Mouse (Mus musculus): ENCODE data around the gene Shmt2.

Shmt2 gene

GRCm38 (mm10) chr10:127512307-127512666 is 10.0 kb downstream of the Shmt2 start:
- DNase-seq (ENCODE audit: low spot score) = no peak

- no peak for DNase-seq (ENCODE audit: low spot score)
Observed at GRCm38 (mm10) chr10:127511634-127512306, 10.5 kb downstream of the Shmt2 start.

GRCm38 (mm10) chr10:127510895-127511617 is 11.2 kb downstream of the Shmt2 start:
- no peak for DNase-seq (ENCODE audit: low spot score)

GRCm38 (mm10) chr10:127509837-127510701 is 12.2 kb downstream of the Shmt2 start:
- no peak for DNase-seq (ENCODE audit: low spot score)

- peak; percentile 60 for DNase-seq (ENCODE audit: low spot score)
Observed at GRCm38 (mm10) chr10:127509051-127509836, 13.0 kb downstream of the Shmt2 start.

GRCm38 (mm10) chr10:127508239-127508638 is 14.0 kb downstream of the Shmt2 start:
- no peak for DNase-seq (ENCODE audit: low spot score)

GRCm38 (mm10) chr10:127500894-127501893 is 21.1 kb downstream of the Shmt2 start, which contains the start of gene Stac3:
Stac3 (plus strand) TSS chr10:127501686.
- DNase-seq (ENCODE audit: low spot score) = no peak

- DNase-seq (ENCODE audit: low spot score) = no peak
Observed at GRCm38 (mm10) chr10:127500042-127500441, 22.2 kb downstream of the Shmt2 start.

- DNase-seq (ENCODE audit: low spot score) = no peak
Observed at GRCm38 (mm10) chr10:127499516-127499915, 22.7 kb downstream of the Shmt2 start.

- DNase-seq (ENCODE audit: low spot score) = no peak
Observed at GRCm38 (mm10) chr10:127496156-127496555, 26.1 kb downstream of the Shmt2 start.

GRCm38 (mm10) chr10:127492118-127492517 is 30.1 kb downstream of the Shmt2 start:
- no peak for DNase-seq (ENCODE audit: low spot score)

- DNase-seq (ENCODE audit: low spot score) = no peak
Observed at GRCm38 (mm10) chr10:127491128-127491512, 31.1 kb downstream of the Shmt2 start.

GRCm38 (mm10) chr10:127490160-127491127 is 31.8 kb downstream of the Shmt2 start:
- no peak for DNase-seq (ENCODE audit: low spot score)

GRCm38 (mm10) chr10:127488856-127489255 is 33.4 kb downstream of the Shmt2 start:
- DNase-seq (ENCODE audit: low spot score) = no peak

- DNase-seq (ENCODE audit: low spot score) = no peak
Observed at GRCm38 (mm10) chr10:127485235-127485634, 37.0 kb downstream of the Shmt2 start.

- no peak for DNase-seq (ENCODE audit: low spot score)
Observed at GRCm38 (mm10) chr10:127480833-127481813, 41.1 kb downstream of the Shmt2 start.

GRCm38 (mm10) chr10:127479131-127479530 is 43.1 kb downstream of the Shmt2 start:
- DNase-seq (ENCODE audit: low spot score) = no peak

GRCm38 (mm10) chr10:127477301-127477700 is 44.9 kb downstream of the Shmt2 start:
- DNase-seq (ENCODE audit: low spot score) = no peak

All from urinary bladder, postnatal 10 days (tissue).